Mouse (Mus musculus) limb, embryonic 11.5 days (tissue): ENCODE measurements around the gene Nr1d1. TPM values are rescaled to one million over a fixed set of nuclear protein-coding genes. Genes with fewer than 3 reads are reported as not detected.

Source experiments
- ATAC-seq: fragments of 200-750 bp; cut with Nextera tagmentation; 2 replicates; pipeline ENCODE4 v1.8.0; 2017; ENCODE audit warnings: low read depth; ENCODE audit not compliant: insufficient number of reproducible peaks, low FRiP score, low TSS enrichment
- DNase-seq: peaks from one replicate; pipeline ENCODE4 v3.0.0-alpha.2; 2015; ENCODE audit warnings: low spot score
- H3K27ac ChIP-seq: fragments of 300-500 bp; sonication (generic); replicated peaks from 2 replicates; pipeline ENCODE4 v1.5.1; 2014; ENCODE audit warnings: low read depth, mild to moderate bottlenecking, low read length
- H3K27me3 ChIP-seq: fragments of 300-500 bp; sonication (generic); 2 replicates; pipeline ENCODE4 v1.6.1; 2014; ENCODE audit warnings: mild to moderate bottlenecking, low read length, mixed read lengths; ENCODE audit not compliant: control insufficient read depth, insufficient read depth
- H3K36me3 ChIP-seq: fragments of 300-500 bp; sonication (generic); 2 replicates; pipeline ENCODE4 v1.6.1; 2014; ENCODE audit warnings: mild to moderate bottlenecking, low read length, moderate library complexity, mixed read lengths; ENCODE audit not compliant: control insufficient read depth, insufficient read depth
- H3K4me1 ChIP-seq: fragments of 300-500 bp; sonication (generic); 2 replicates; pipeline ENCODE4 v1.6.1; 2014; ENCODE audit warnings: low read length, mixed read lengths; ENCODE audit not compliant: control insufficient read depth, insufficient read depth
- H3K4me2 ChIP-seq: fragments of 300-500 bp; sonication (generic); 2 replicates; pipeline ENCODE4 v1.6.1; 2014; ENCODE audit warnings: low read depth, mild to moderate bottlenecking, moderate library complexity; ENCODE audit not compliant: severe bottlenecking
- H3K4me3 ChIP-seq: fragments of 300-500 bp; sonication (generic); 2 replicates; pipeline ENCODE4 v1.5.1; 2014; ENCODE audit warnings: low read depth, low read length
- H3K9ac ChIP-seq: fragments of 300-500 bp; sonication (generic); 2 replicates; pipeline ENCODE4 v1.6.1; 2014; ENCODE audit warnings: mild to moderate bottlenecking, low read length
- H3K9me3 ChIP-seq: fragments of 300-500 bp; sonication (generic); 2 replicates; pipeline ENCODE4 v1.6.1; 2016; ENCODE audit warnings: low read length; ENCODE audit not compliant: control insufficient read depth
- WGBS: fragments of 180-500 bp; shearing (Covaris S2); extraction: QIAGEN DNeasy Blood & Tissue Kit; methylation state at CpG from one replicate; pipeline ENCODE4 v1.1.7; 2014; 5-methylcytosine and 5-hydroxymethylcytosine counted together
- polyA plus RNA-seq: library from polyadenylated mRNA; unstranded; fragments of >200 nt; fragmentation: Nextera tagmentation; extraction: Ambion mirVana; gene quantifications from 2 replicates; pipeline ENCODE4 v1.2.1, GENCODE M21; 2014

Nr1d1 gene
- polyA plus RNA-seq, 1 experiment from 2014 or later: 1.0 TPM

- H3K27ac ChIP-seq: peak overlapping the region; percentile 51
- no peaks in the 10 kb centered on the region for H3K27me3 ChIP-seq
- no peak overlapping the region for H3K9ac ChIP-seq
- WGBS: 12% methylated on average over 12 of the region's 12 CpGs
- H3K9me3 ChIP-seq: no peaks in the 10 kb centered on the region
- ATAC-seq (no peak), DNase-seq (peak; percentile 66)
- peaks cover 61% of the 10 kb centered on the region for H3K4me1 ChIP-seq
- no peak overlapping the region for H3K4me3 ChIP-seq
- H3K4me2 ChIP-seq: peak overlapping the region; percentile 26; the same call in 1 of the 2 replicates
- no peaks in the 10 kb centered on the region for H3K36me3 ChIP-seq
Observed at GRCm38 (mm10) chr11:98785772-98786281, 10.7 kb upstream of the Nr1d1 start.

- ATAC-seq (no peak), DNase-seq (no peak)
- peaks cover 61% of the 10 kb centered on the region for H3K4me1 ChIP-seq
- 67% methylated on average over 10 of the region's 10 CpGs for WGBS
- H3K4me2 ChIP-seq: no peak overlapping the region
- H3K4me3 ChIP-seq: no peak overlapping the region
- no peak overlapping the region for H3K9ac ChIP-seq
- H3K36me3 ChIP-seq: no peaks in the 10 kb centered on the region
- H3K9me3 ChIP-seq: no peaks in the 10 kb centered on the region
- no peaks in the 10 kb centered on the region for H3K27me3 ChIP-seq
- H3K27ac ChIP-seq: peak overlapping the region; percentile 47
Observed at GRCm38 (mm10) chr11:98785214-98785613, 10.1 kb upstream of the Nr1d1 start.

DNA sequence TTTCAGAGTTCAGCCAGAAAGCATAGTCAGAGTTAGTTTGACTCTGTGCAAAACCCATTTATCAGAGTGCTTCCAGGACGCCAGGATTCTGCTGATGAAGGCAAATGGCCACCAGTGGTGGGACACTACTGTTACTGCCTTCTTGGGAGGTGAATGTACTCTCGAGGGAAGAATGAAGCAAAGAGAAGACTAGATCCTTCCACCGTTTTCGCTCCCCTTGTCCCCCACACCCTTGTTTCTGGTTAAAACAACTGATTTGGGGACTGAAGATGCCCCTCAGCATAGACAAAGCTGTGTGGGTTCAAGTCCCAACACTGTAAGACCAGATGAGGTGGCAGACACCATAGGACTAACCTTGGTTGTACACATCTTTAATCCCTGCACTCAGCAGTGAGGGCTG lies 9.0 kb upstream of the Nr1d1 start:
- Histone ChIP-seq H3K27me3 (no peaks in the 10 kb centered on the region), H3K27ac (peak overlapping the region; percentile 85; the same call in 1 of the 2 replicates), H3K36me3 (no peaks in the 10 kb centered on the region), H3K4me3 (no peak overlapping the region), H3K4me2 (no peak overlapping the region), H3K4me1 (peaks cover 61% of the 10 kb centered on the region), H3K9me3 (no peaks in the 10 kb centered on the region), H3K9ac (no peak overlapping the region)
- no peak for ATAC-seq
- DNase-seq: no peak
- 66% methylated on average over 4 of the region's 4 CpGs for WGBS

DNA sequence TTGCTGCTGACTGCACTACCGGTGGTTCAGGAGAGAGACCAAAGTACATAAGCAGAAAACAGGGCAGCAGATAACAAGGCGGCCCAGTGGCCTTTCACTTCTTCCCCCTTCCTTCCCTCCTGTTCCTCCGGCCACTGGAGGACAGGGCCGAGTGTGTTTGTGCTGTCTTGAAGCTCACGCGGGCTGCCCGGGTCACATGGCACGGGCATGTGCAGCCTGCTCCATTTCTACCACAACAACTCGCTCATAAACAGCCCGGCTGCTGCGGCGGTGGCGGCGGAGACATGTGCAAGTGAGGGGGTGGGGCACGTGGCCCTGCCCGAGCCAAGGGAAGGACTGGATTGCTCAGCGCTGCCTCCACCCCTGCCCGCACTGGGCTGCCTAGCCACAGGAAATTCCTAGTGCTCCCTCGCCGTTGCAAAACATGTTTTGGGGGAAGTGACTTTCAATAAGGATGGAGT lies 8.1 kb upstream of the Nr1d1 start:
- no peaks in the 10 kb centered on the region for H3K36me3 ChIP-seq
- DNase-seq (peak; percentile 90), ATAC-seq (no peak; the same call in 1 of the 2 replicates)
- H3K4me1 ChIP-seq: peaks cover 58% of the 10 kb centered on the region
- peak overlapping the region; percentile 7 for H3K4me3 ChIP-seq
- peak overlapping the region; percentile 34 for H3K4me2 ChIP-seq
- no peaks in the 10 kb centered on the region for H3K9me3 ChIP-seq
- no peaks in the 10 kb centered on the region for H3K27me3 ChIP-seq
- H3K9ac ChIP-seq: peak overlapping the region; percentile 49
- H3K27ac ChIP-seq: peak overlapping the region; percentile 85
- WGBS: under 1% methylated on average over 20 of the region's 20 CpGs

DNA sequence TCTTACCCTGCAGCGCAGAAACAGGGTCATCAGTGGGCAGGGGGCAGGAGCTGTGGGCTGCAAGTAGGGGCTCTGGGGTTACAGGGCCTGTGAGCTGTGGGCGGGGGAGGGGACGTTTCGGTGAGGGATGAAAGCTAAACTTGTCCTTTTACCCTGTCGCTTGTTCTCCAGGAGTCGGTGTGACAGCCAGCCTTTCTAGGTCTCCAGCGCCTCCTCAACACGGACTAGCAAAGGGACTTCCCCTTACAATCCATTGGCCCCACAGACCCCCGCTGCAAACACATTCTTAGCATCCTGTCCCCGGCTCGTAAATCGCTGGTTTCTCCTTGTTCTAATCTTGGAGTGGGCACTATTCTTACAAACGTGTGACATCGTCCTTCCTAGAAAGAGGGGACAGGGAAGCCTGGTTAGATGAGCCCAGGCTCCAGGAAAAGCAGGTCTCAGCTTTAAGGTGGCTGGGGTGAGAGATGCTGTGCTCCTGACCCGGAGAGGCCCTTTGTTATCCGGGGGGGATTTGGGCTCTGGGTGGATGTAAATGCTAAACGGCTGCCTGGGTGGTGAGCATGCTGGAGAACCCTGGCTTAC lies 7.6 kb upstream of the Nr1d1 start:
- no peaks in the 10 kb centered on the region for H3K27me3 ChIP-seq
- H3K4me3 ChIP-seq: 0 out of 2 replicates have a peak overlapping the region, but pooled peaks have one; percentile 7
- DNase-seq: peak; percentile 67

GRCm38 (mm10) chr11:98781851-98782512 lies 6.8 kb upstream of the Nr1d1 start:
- 20% methylated on average over 13 of the region's 14 CpGs for WGBS
- peak overlapping the region; percentile 85 for H3K27ac ChIP-seq
- H3K4me1 ChIP-seq: peaks cover 56% of the 10 kb centered on the region
- no peak for ATAC-seq
- H3K4me3 ChIP-seq: no peak overlapping the region
- DNase-seq: peak; percentile 38
- no peaks in the 10 kb centered on the region for H3K9me3 ChIP-seq
- peak overlapping the region; percentile 49 for H3K9ac ChIP-seq
- no peaks in the 10 kb centered on the region for H3K36me3 ChIP-seq
- peak overlapping the region; percentile 34; the same call in 1 of the 2 replicates for H3K4me2 ChIP-seq
- H3K27me3 ChIP-seq: no peaks in the 10 kb centered on the region

More for the DNA sequence above, 7.6 kb upstream of the Nr1d1 start:
- Histone ChIP-seq H3K9ac (peak overlapping the region; percentile 49), H3K9me3 (no peaks in the 10 kb centered on the region), H3K4me2 (peak overlapping the region; percentile 34), H3K4me1 (peaks cover 57% of the 10 kb centered on the region), H3K27ac (peak overlapping the region; percentile 85), H3K36me3 (no peaks in the 10 kb centered on the region)
- ATAC-seq: no peak; the same call in 1 of the 2 replicates
- 2% methylated on average over 17 of the region's 17 CpGs for WGBS

GRCm38 (mm10) chr11:98777888-98778287 lies 2.8 kb upstream of the Nr1d1 start:
- ATAC-seq (no peak), DNase-seq (no peak)
- Histone ChIP-seq H3K36me3 (no peaks in the 10 kb centered on the region), H3K27me3 (no peaks in the 10 kb centered on the region), H3K4me1 (peaks cover 48% of the 10 kb centered on the region), H3K9ac (no peak overlapping the region), H3K9me3 (no peaks in the 10 kb centered on the region), H3K4me2 (no peak overlapping the region), H3K4me3 (no peak overlapping the region), H3K27ac (peak overlapping the region; percentile 93)

DNA sequence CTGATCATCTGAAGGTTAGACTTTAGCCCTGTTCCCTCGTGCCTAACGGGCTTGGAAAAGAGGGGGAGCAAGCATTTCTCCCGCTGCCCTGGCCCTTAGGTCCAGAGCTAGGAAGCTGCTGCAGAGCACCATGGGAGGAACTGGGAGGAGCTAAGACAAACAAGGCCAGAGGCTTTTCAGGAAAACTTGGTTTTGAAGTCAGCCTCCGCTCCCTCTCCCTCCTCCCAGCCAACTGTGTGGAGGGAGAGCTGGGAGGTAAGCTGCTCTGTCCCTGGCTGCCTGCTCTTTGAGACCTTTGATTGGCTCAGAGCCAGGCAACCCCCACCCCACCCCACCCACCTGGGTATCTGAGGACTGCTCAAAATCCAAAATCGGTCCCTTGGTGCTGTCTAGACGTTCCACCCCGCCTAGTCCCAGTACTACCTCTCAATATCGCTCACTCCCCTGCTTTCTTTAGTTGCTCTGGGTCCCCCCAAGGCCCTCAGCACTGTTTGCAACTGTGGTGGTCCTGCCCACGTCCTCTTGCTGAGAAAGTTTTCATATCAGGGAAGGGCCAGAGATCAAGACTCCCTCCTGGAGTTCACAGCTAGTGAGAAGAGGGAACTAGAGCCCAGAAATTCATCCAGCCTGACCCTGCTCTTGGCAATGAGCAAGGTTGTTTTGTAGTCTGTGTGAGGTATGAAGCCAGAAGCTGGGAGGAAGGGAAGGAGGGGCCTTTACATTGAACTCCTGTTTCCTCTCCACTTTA lies 1.9 kb upstream of the Nr1d1 start:
- DNase-seq (peak; percentile 71), ATAC-seq (peak; percentile 26; the same call in 1 of the 2 replicates)
- peaks cover 39% of the 10 kb centered on the region for H3K4me1 ChIP-seq
- peak overlapping the region; percentile 45 for H3K9ac ChIP-seq
- peak overlapping the region; percentile 93 for H3K27ac ChIP-seq
- no peaks in the 10 kb centered on the region for H3K36me3 ChIP-seq
- 6% methylated on average over 9 of the region's 9 CpGs for WGBS
- no peak overlapping the region for H3K4me3 ChIP-seq
- H3K27me3 ChIP-seq: no peaks in the 10 kb centered on the region
- H3K9me3 ChIP-seq: no peaks in the 10 kb centered on the region
- H3K4me2 ChIP-seq: peak overlapping the region; percentile 22
